Mouse (Mus musculus): Measurements from ENCODE around the gene 1600014C10Rik. TPM values are rescaled to one million over a fixed set of nuclear protein-coding genes. Genes with fewer than 3 reads are reported as not detected.
A peak's percentile ranks its signal among the peaks of the same experiment; 100 is the strongest.

Gene 1600014C10Rik
- polyA plus RNA-seq, 1 experiment from 2014 or later = 15.1 TPM

- no peak overlapping the region for H3K27ac ChIP-seq
- H3K4me3 ChIP-seq (replicated peaks) = peak overlapping the region; percentile 61; the same call in 1 of the 2 replicates
- no peak for ATAC-seq (ENCODE audit: insufficient number of reproducible peaks, insufficient read depth, low FRiP score, low TSS enrichment, low read depth)
- peaks cover 15% of the 10 kb centered on the region for H3K4me1 ChIP-seq (replicated peaks)
- H3K4me2 ChIP-seq = peak overlapping the region; percentile 92
- WGBS = 79% methylated on average over 1 of the region's 1 CpGs
- H3K9me3 ChIP-seq = no peaks in the 10 kb centered on the region
- H3K36me3 ChIP-seq = peaks cover 7% of the 10 kb centered on the region; the same call in 1 of the 2 replicates
- H3K27me3 ChIP-seq = no peaks in the 10 kb centered on the region
- no peak overlapping the region; the same call in 1 of the 2 replicates for H3K9ac ChIP-seq (replicated peaks)
Measured at GRCm38 (mm10) chr7:38184418-38184745, 1.4 kb downstream of the 1600014C10Rik start.

GRCm38 (mm10) chr7:38184786-38185185, 1.8 kb downstream of the 1600014C10Rik start:
- no peak overlapping the region for H3K4me2 ChIP-seq
- peaks cover 11% of the 10 kb centered on the region for H3K36me3 ChIP-seq
- no peak for ATAC-seq (ENCODE audit: insufficient number of reproducible peaks, insufficient read depth, low FRiP score, low TSS enrichment, low read depth)
- no peaks in the 10 kb centered on the region for H3K9me3 ChIP-seq
- no peaks in the 10 kb centered on the region for H3K27me3 ChIP-seq
- WGBS = 87% methylated on average over 6 of the region's 6 CpGs
- H3K27ac ChIP-seq = no peak overlapping the region
- no peak overlapping the region for H3K9ac ChIP-seq (replicated peaks)
- no peak overlapping the region for H3K4me3 ChIP-seq (replicated peaks)
- H3K4me1 ChIP-seq (replicated peaks) = peaks cover 15% of the 10 kb centered on the region

- no peak for ATAC-seq (ENCODE audit: insufficient number of reproducible peaks, insufficient read depth, low FRiP score, low TSS enrichment, low read depth)
- Histone ChIP-seq H3K27me3 (no peaks in the 10 kb centered on the region), H3K4me3 (replicated peaks) (no peak overlapping the region), H3K9me3 (0 out of 2 replicates have a peak, but pooled peaks cover 3% of the 10 kb centered on the region), H3K27ac (no peak overlapping the region), H3K9ac (replicated peaks) (no peak overlapping the region), H3K4me1 (replicated peaks) (peaks cover 15% of the 10 kb centered on the region), H3K36me3 (peaks cover 21% of the 10 kb centered on the region), H3K4me2 (no peak overlapping the region)
- 70% methylated on average over 4 of the region's 4 CpGs for WGBS
Measured at GRCm38 (mm10) chr7:38186861-38187260, 3.8 kb downstream of the 1600014C10Rik start.

GRCm38 (mm10) chr7:38187796-38188195, 4.8 kb downstream of the 1600014C10Rik start:
- Histone ChIP-seq H3K9me3 (0 out of 2 replicates have a peak, but pooled peaks cover 3% of the 10 kb centered on the region), H3K36me3 (peaks cover 21% of the 10 kb centered on the region), H3K9ac (replicated peaks) (no peak overlapping the region), H3K4me3 (replicated peaks) (no peak overlapping the region), H3K27me3 (no peaks in the 10 kb centered on the region), H3K4me1 (replicated peaks) (peaks cover 14% of the 10 kb centered on the region), H3K27ac (no peak overlapping the region), H3K4me2 (no peak overlapping the region)
- no peak for ATAC-seq (ENCODE audit: insufficient number of reproducible peaks, insufficient read depth, low FRiP score, low TSS enrichment, low read depth)
- 67% methylated on average over 4 of the region's 4 CpGs for WGBS

GRCm38 (mm10) chr7:38188281-38189075, 5.5 kb downstream of the 1600014C10Rik start:
- 92% methylated on average over 8 of the region's 8 CpGs for WGBS
- Histone ChIP-seq H3K9me3 (0 out of 2 replicates have a peak, but pooled peaks cover 3% of the 10 kb centered on the region), H3K9ac (replicated peaks) (no peak overlapping the region), H3K4me3 (replicated peaks) (no peak overlapping the region), H3K27me3 (no peaks in the 10 kb centered on the region), H3K4me2 (no peak overlapping the region), H3K27ac (no peak overlapping the region), H3K36me3 (peaks cover 21% of the 10 kb centered on the region), H3K4me1 (replicated peaks) (peaks cover 7% of the 10 kb centered on the region)
- ATAC-seq (ENCODE audit: insufficient number of reproducible peaks, insufficient read depth, low FRiP score, low TSS enrichment, low read depth) = no peak

- Histone ChIP-seq H3K9ac (replicated peaks) (no peak overlapping the region), H3K36me3 (peaks cover 21% of the 10 kb centered on the region), H3K9me3 (0 out of 2 replicates have a peak, but pooled peaks cover 3% of the 10 kb centered on the region), H3K4me1 (replicated peaks) (peaks cover 4% of the 10 kb centered on the region), H3K4me2 (no peak overlapping the region), H3K27me3 (no peaks in the 10 kb centered on the region), H3K4me3 (replicated peaks) (no peak overlapping the region), H3K27ac (no peak overlapping the region)
- ATAC-seq (ENCODE audit: insufficient number of reproducible peaks, insufficient read depth, low FRiP score, low TSS enrichment, low read depth) = no peak
- 72% methylated on average over 15 of the region's 15 CpGs for WGBS
Measured at GRCm38 (mm10) chr7:38189136-38189982, 6.3 kb downstream of the 1600014C10Rik start.

- Histone ChIP-seq H3K4me2 (no peak overlapping the region), H3K27me3 (no peaks in the 10 kb centered on the region), H3K4me3 (replicated peaks) (no peak overlapping the region), H3K9me3 (0 out of 2 replicates have a peak, but pooled peaks cover 3% of the 10 kb centered on the region), H3K27ac (no peak overlapping the region), H3K36me3 (peaks cover 29% of the 10 kb centered on the region), H3K9ac (replicated peaks) (no peak overlapping the region), H3K4me1 (replicated peaks) (no peaks in the 10 kb centered on the region)
- 87% methylated on average over 8 of the region's 8 CpGs for WGBS
- ATAC-seq (ENCODE audit: insufficient number of reproducible peaks, insufficient read depth, low FRiP score, low TSS enrichment, low read depth) = no peak
Measured at GRCm38 (mm10) chr7:38190056-38190835, 7.2 kb downstream of the 1600014C10Rik start.

- 0 out of 2 replicates have a peak, but pooled peaks cover 3% of the 10 kb centered on the region for H3K9me3 ChIP-seq
- no peaks in the 10 kb centered on the region for H3K27me3 ChIP-seq
- no peak overlapping the region for H3K4me3 ChIP-seq (replicated peaks)
- H3K27ac ChIP-seq = no peak overlapping the region
- 76% methylated on average over 8 of the region's 8 CpGs for WGBS
- no peaks in the 10 kb centered on the region for H3K4me1 ChIP-seq (replicated peaks)
- ATAC-seq (ENCODE audit: insufficient number of reproducible peaks, insufficient read depth, low FRiP score, low TSS enrichment, low read depth) = no peak
- H3K36me3 ChIP-seq = peaks cover 34% of the 10 kb centered on the region
- no peak overlapping the region for H3K4me2 ChIP-seq
- H3K9ac ChIP-seq (replicated peaks) = no peak overlapping the region
Measured at GRCm38 (mm10) chr7:38191146-38191545, 8.1 kb downstream of the 1600014C10Rik start.

GRCm38 (mm10) chr7:38191571-38191970, 8.6 kb downstream of the 1600014C10Rik start:
- H3K4me2 ChIP-seq = no peak overlapping the region
- 0 out of 2 replicates have a peak, but pooled peaks cover 3% of the 10 kb centered on the region for H3K9me3 ChIP-seq
- no peak overlapping the region for H3K9ac ChIP-seq (replicated peaks)
- H3K27me3 ChIP-seq = no peaks in the 10 kb centered on the region
- 47% methylated on average over 10 of the region's 10 CpGs for WGBS
- no peaks in the 10 kb centered on the region for H3K4me1 ChIP-seq (replicated peaks)
- H3K4me3 ChIP-seq (replicated peaks) = no peak overlapping the region
- H3K36me3 ChIP-seq = peaks cover 36% of the 10 kb centered on the region
- ATAC-seq (ENCODE audit: insufficient number of reproducible peaks, insufficient read depth, low FRiP score, low TSS enrichment, low read depth) = no peak
- no peak overlapping the region for H3K27ac ChIP-seq

- Histone ChIP-seq H3K27ac (no peak overlapping the region), H3K4me3 (replicated peaks) (no peak overlapping the region), H3K9me3 (no peaks in the 10 kb centered on the region), H3K4me2 (peak overlapping the region; percentile 58), H3K36me3 (peaks cover 8% of the 10 kb centered on the region; the same call in 1 of the 2 replicates), H3K9ac (replicated peaks) (no peak overlapping the region), H3K4me1 (replicated peaks) (peaks cover 5% of the 10 kb centered on the region; the same call in 1 of the 2 replicates), H3K27me3 (no peaks in the 10 kb centered on the region)
- WGBS = 70% methylated on average over 8 of the region's 8 CpGs
- no peak for ATAC-seq (ENCODE audit: insufficient number of reproducible peaks, insufficient read depth, low FRiP score, low TSS enrichment, low read depth)
Measured at GRCm38 (mm10) chr7:38199907-38200605, 17.0 kb downstream of the 1600014C10Rik start.

All from limb, embryonic 12.5 days (tissue).